Mouse (Mus musculus) lung, adult 10 weeks (tissue): ENCODE results near the gene Surf1. TPM values are rescaled to one million over a fixed set of nuclear protein-coding genes. Genes with fewer than 3 reads are reported as not detected.

Experiments used
- polyA plus RNA-seq: library from polyadenylated mRNA; stranded (reverse); fragments of 350-450 nt; fragmentation: Illumina TruSeq; extraction: RNeasy Lipid Tissue Mini Kit (QIAGEN cat#74804); gene quantifications from one replicate; pipeline ENCODE4 v1.2.3, GENCODE M21; 2014; ENCODE audit warnings: low read depth, low replicate concordance; ENCODE audit not compliant: insufficient read depth

Surf1 gene
- 65.1 TPM for polyA plus RNA-seq

GRCm38 (mm10) chr2:26915927-26916728 lies at the start of gene Surf1, which contains the start of gene Surf2:
Surf1 (minus strand) TSS chr2:26916530.
Surf2 (plus strand) TSS chr2:26916367.

DNA sequence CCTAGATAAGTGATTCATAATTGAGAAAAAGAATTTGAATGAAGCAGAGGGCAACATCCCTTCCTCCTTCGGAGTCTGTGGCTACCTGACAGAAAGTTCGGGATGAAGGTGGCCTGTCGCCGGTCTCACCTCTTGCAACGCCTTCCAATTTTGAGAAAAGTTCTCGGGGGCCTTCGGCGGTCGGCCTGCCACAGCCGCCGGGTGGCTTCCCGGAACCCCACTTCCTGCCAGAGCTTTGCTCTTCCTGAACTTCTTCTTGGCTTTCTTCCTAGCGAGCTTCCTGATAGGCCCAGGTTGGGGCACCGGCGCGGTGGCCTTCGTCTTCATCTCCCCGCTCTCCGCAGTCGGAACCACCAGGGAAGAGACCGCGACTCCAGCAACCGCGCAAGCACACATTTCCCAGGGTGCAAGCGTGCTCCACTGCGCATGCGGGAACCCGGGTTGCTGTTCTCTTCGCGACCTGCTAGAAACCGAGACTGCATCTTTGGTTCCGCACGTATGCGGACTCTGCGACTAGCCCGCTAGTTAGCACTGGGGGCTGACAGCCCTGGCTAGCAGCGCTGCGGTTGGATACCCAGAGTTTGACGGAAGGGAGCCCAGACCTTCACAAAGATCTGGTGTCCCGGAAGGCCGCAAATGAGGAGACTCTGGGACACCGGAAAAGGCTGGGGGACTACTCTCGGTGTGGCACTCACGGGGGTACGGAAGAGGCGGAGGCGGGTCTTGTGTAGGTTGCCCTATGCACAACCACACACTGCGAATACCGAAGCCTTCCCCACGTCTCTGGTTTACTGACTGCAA lies 47.8 kb upstream of the Surf1 start, which contains the start of gene Rexo4:
Gene Rexo4 (minus strand): TSS at position 464 of the 801 bp plus-strand sequence.

GRCm38 (mm10) chr2:26933304-26934055 lies 17.1 kb upstream of the Surf1 start, which contains the start of the genes Surf4 and Stkld1:
Surf4 (minus strand) TSS chr2:26933928.
Stkld1 (plus strand) TSS chr2:26934047.

DNA sequence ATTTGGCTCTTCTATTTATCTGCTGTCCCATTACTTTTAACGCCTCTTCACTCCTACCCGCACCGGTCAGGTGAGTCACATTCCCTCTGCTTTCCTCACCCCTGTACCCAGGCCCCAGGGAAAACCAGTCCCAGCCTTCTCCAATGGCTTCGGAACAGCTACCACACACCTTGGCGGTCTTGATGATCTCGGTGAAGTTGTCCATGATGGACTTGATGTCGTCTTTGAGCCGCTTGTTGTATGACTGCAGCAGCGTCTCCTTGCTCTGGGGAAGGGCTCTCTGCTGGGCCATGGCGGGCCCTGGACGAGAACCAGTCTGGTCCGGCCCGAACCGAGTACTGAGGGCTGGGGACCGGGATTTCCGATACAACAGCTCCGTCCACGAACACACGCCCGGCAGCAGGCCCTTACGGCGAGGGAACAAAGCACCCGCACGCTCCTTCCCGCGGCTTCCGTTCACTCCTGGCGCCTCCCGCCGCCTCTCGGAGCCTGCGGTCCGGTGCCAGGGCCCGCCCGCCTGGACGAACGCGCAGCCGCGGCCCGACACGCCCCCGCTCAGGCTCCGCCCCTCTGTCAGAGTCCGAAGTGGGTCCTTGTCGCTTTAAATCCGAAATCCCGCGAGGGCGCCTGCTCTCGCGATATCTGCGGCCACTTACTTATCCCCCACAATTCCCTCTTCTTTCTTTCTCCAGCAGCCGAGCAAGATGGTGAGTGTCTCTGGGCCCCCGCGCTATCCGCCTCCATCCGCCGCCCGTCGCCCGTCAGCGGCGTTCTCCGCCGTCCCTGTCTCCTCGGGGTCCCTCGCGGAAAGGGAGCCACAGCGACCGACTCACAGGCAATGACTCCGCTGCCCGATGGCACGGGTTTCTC lies 6.0 kb downstream of the Surf1 start, which contains the start of the genes Med22 and Rpl7a:
Gene Med22 (minus strand): TSS at position 554 of the 870 bp plus-strand sequence.
Gene Rpl7a (plus strand): TSS at position 641 of the 870 bp plus-strand sequence.

GRCm38 (mm10) chr2:26902467-26903220 lies 13.7 kb downstream of the Surf1 start, which contains the start of gene Surf6:
Surf6 (minus strand) TSS chr2:26902879.

GRCm38 (mm10) chr2:26864879-26865278 lies 51.5 kb downstream of the Surf1 start, which contains the start of gene Abo:
Abo (minus strand) TSS chr2:26864979.

Other genes starting within 250 kb of the Surf1 start
- gene Lcn4, start 245.2 kb downstream of the Surf1 start, polyA plus RNA-seq: 0.58 TPM
- not detected for gene Abo, start 51.6 kb downstream of the Surf1 start, polyA plus RNA-seq
- 10.8 TPM for gene Surf6, start 13.7 kb downstream of the Surf1 start, polyA plus RNA-seq
- gene Med22, start 5.9 kb downstream of the Surf1 start, polyA plus RNA-seq: 21.4 TPM
- gene Rpl7a, start 5.8 kb downstream of the Surf1 start, polyA plus RNA-seq: 1,186 TPM
- gene Surf2, start 163 bp downstream of the Surf1 start, polyA plus RNA-seq: 19.5 TPM
- gene Surf4, start 17.4 kb upstream of the Surf1 start, polyA plus RNA-seq: 80.2 TPM
- 0.17 TPM for gene Stkld1, start 17.5 kb upstream of the Surf1 start, polyA plus RNA-seq
- gene Rexo4, start 47.9 kb upstream of the Surf1 start, polyA plus RNA-seq: 23.4 TPM
- gene Adamts13, start 56.9 kb upstream of the Surf1 start, polyA plus RNA-seq: 0.21 TPM
- 25.7 TPM for gene Cacfd1, start 93.4 kb upstream of the Surf1 start, polyA plus RNA-seq
- 2.3 TPM for gene Slc2a6, start 111.5 kb upstream of the Surf1 start, polyA plus RNA-seq
- gene Mymk, start 155.6 kb upstream of the Surf1 start, polyA plus RNA-seq: 0.33 TPM
- 50.5 TPM for gene Adamtsl2, start 162.8 kb upstream of the Surf1 start, polyA plus RNA-seq
- not detected for gene Fam163b, start 226.0 kb upstream of the Surf1 start, polyA plus RNA-seq
- not detected for gene Dbh, start 248.7 kb upstream of the Surf1 start, polyA plus RNA-seq